In genomic region chr11:31930051-31930450, GRCm38 (mm10) we compare ENCODE assay signal across 30 mouse cellular contexts. TPM values are rescaled to one million over a fixed set of nuclear protein-coding genes. Genes with fewer than 3 reads are reported as not detected.
DNase-seq lines count a peak whose midpoint lies in the region; ATAC-seq and TF ChIP-seq lines count a peak whose summit lies in the region.
"Had no signal": no experiment of that assay in that cellular context is flagged by ENCODE, and none has a peak within 500 bp of the region (broad histone marks: within the 10 kb centered on the region; RNA-seq: fewer than 3 reads in every experiment).

No protein-coding gene starts in this region.

- H3K27ac ChIP-seq in liver, embryonic 12.5 days = no peak overlapping the region
- H3K27ac ChIP-seq in liver, postnatal 0 days (ENCODE audit: low read depth) = no peak overlapping the region
- H3K27ac ChIP-seq in liver, embryonic 14.5 days = no peak overlapping the region
- H3K27ac ChIP-seq in liver, embryonic 11.5 days (ENCODE audit: low read depth, low read length) = no peak overlapping the region
- no peak overlapping the region for H3K27ac ChIP-seq in liver, embryonic 16.5 days (ENCODE audit: low read length)
- H3K27ac ChIP-seq: embryonic facial prominence, embryonic 12.5 days; forebrain, embryonic 13.5 days; forebrain, embryonic 15.5 days had no signal

- TF ChIP-seq CTCF in liver, postnatal 0 days (IDR thresholded peaks at IDR 0.05; ENCODE audit: low read depth) = no peak
- no peak for TF ChIP-seq CTCF in liver, embryonic 14.5 days (IDR thresholded peaks at IDR 0.05; ENCODE audit: low read depth)

- no peaks in the 10 kb centered on the region for H3K9me3 ChIP-seq in liver, embryonic 12.5 days (replicated peaks)
- no peaks in the 10 kb centered on the region for H3K9me3 ChIP-seq in liver, postnatal 0 days (ENCODE audit: low read length)
- no peaks in the 10 kb centered on the region for H3K9me3 ChIP-seq in liver, embryonic 14.5 days (ENCODE audit: control insufficient read depth, low read length)
- H3K9me3 ChIP-seq in liver, embryonic 11.5 days (ENCODE audit: control insufficient read depth, low read length) = no peaks in the 10 kb centered on the region
- H3K9me3 ChIP-seq in liver, embryonic 16.5 days (replicated peaks; ENCODE audit: control insufficient read depth, low read length) = no peaks in the 10 kb centered on the region
- H3K9me3 ChIP-seq: embryonic facial prominence, embryonic 12.5 days; forebrain, embryonic 13.5 days; forebrain, embryonic 15.5 days; G1E had no signal

- peaks cover 10% of the 10 kb centered on the region; the same call in 1 of the 2 replicates for H3K4me1 ChIP-seq in liver, embryonic 12.5 days
- H3K4me1 ChIP-seq in liver, postnatal 0 days (ENCODE audit: insufficient read depth) = no peaks in the 10 kb centered on the region
- 0 out of 4 replicates have a peak, but pooled peaks cover 0 to 2% of the 10 kb centered on the region in 2 experiments for H3K4me1 ChIP-seq in liver, embryonic 14.5 days (replicated peaks; ENCODE audit: control insufficient read depth in 2 of 2, insufficient read depth in 2 of 2, low read length in 1 of 2)
- H3K4me1 ChIP-seq in liver, embryonic 11.5 days (replicated peaks; ENCODE audit: control insufficient read depth, insufficient read depth, low read length) = no peaks in the 10 kb centered on the region
- no peaks in the 10 kb centered on the region; the same call in none of the 2 replicates for H3K4me1 ChIP-seq in liver, embryonic 16.5 days (ENCODE audit: control insufficient read depth, low read depth, low read length)
- H3K4me1 ChIP-seq: embryonic facial prominence, embryonic 12.5 days; forebrain, embryonic 13.5 days; forebrain, embryonic 15.5 days had no signal

- no peak overlapping the region for H3K4me3 ChIP-seq in liver, embryonic 12.5 days
- no peak overlapping the region for H3K4me3 ChIP-seq in liver, postnatal 0 days (ENCODE audit: low read depth, low read length)
- H3K4me3 ChIP-seq in liver, embryonic 14.5 days (ENCODE audit: insufficient read depth in 1 of 2, low read depth in 2 of 2, low read length in 2 of 2) = no peak overlapping the region
- H3K4me3 ChIP-seq in liver, embryonic 11.5 days (ENCODE audit: low read depth, low read length) = no peak overlapping the region
- H3K4me3 ChIP-seq in liver, embryonic 16.5 days (ENCODE audit: low read depth, low read length) = no peak overlapping the region
- H3K4me3 ChIP-seq: embryonic facial prominence, embryonic 12.5 days; forebrain, embryonic 13.5 days; forebrain, embryonic 15.5 days had no signal

- TF ChIP-seq EP300 in liver, postnatal 0 days (IDR thresholded peaks at IDR 0.05; ENCODE audit: low read depth) = no peak
- TF ChIP-seq EP300 in liver, embryonic 14.5 days (IDR thresholded peaks at IDR 0.05; ENCODE audit: low read depth) = 0 out of 2 replicates have a peak, but pooled peaks have one; percentile 23

- 78% methylated on average over 10 of the region's 10 CpGs for WGBS in liver, embryonic 12.5 days (ENCODE audit: insufficient replicate concordance)
- 73% methylated on average over 10 of the region's 10 CpGs for WGBS in liver, postnatal 0 days (ENCODE audit: insufficient replicate concordance)
- 55% methylated on average over 10 of the region's 10 CpGs for WGBS in liver, embryonic 14.5 days (ENCODE audit: insufficient replicate concordance)
- 87% methylated on average over 10 of the region's 10 CpGs for WGBS in liver, embryonic 11.5 days
- WGBS in liver, embryonic 16.5 days (ENCODE audit: insufficient replicate concordance) = 49% methylated on average over 10 of the region's 10 CpGs

- peak; percentile 70 for ATAC-seq in liver, embryonic 12.5 days
- no peak for ATAC-seq in liver, postnatal 0 days
- peak; percentile 53; the same call in 1 of the 2 replicates for ATAC-seq in liver, embryonic 14.5 days (ENCODE audit: insufficient read depth)
- no peak for ATAC-seq in liver, embryonic 11.5 days (replicated peaks; ENCODE audit: low FRiP score)
- ATAC-seq in liver, embryonic 16.5 days (ENCODE audit: low read depth) = peak; percentile 73
- peak; percentile 55 for ATAC-seq in megakaryocyte-erythroid progenitor cell, adult 5-6 weeks (replicated peaks; ENCODE audit: low FRiP score, low TSS enrichment, poor library complexity, severe bottlenecking)
- ATAC-seq: activated CD4-positive, CD25-positive, alpha-beta regulatory T cell, adult 4 months; CD4-positive, CD25-positive, alpha-beta regulatory T cell, adult 4 months; forebrain, embryonic 13.5 days; forebrain, embryonic 15.5 days; forebrain, postnatal 0 days; Patski had no signal

- H3K27me3 ChIP-seq in liver, embryonic 12.5 days (replicated peaks) = no peaks in the 10 kb centered on the region
- H3K27me3 ChIP-seq in liver, postnatal 0 days (ENCODE audit: insufficient read depth, low read length) = no peaks in the 10 kb centered on the region
- no peaks in the 10 kb centered on the region for H3K27me3 ChIP-seq in liver, embryonic 14.5 days (ENCODE audit: control insufficient read depth, insufficient read depth, low read length)
- H3K27me3 ChIP-seq in liver, embryonic 11.5 days (replicated peaks; ENCODE audit: control insufficient read depth, insufficient read depth, low read length) = no peaks in the 10 kb centered on the region
- no peaks in the 10 kb centered on the region for H3K27me3 ChIP-seq in liver, embryonic 16.5 days (ENCODE audit: control insufficient read depth, insufficient read depth, low read depth, low read length)
- H3K27me3 ChIP-seq: CH12.LX; embryonic facial prominence, embryonic 12.5 days; forebrain, embryonic 13.5 days; forebrain, embryonic 15.5 days; Patski had no signal

- H3K9ac ChIP-seq in liver, embryonic 12.5 days = no peak overlapping the region
- no peak overlapping the region for H3K9ac ChIP-seq in liver, postnatal 0 days (replicated peaks)
- H3K9ac ChIP-seq in liver, embryonic 14.5 days (replicated peaks) = no peak overlapping the region
- no peak overlapping the region for H3K9ac ChIP-seq in liver, embryonic 11.5 days (ENCODE audit: low read depth, low read length)
- no peak overlapping the region for H3K9ac ChIP-seq in liver, embryonic 16.5 days (ENCODE audit: low read depth, low read length)
- H3K9ac ChIP-seq: embryonic facial prominence, embryonic 12.5 days; forebrain, embryonic 13.5 days; forebrain, embryonic 15.5 days; forebrain, postnatal 0 days had no signal

- peaks cover 89% of the 10 kb centered on the region for H3K36me3 ChIP-seq in liver, embryonic 12.5 days
- peaks cover 86% of the 10 kb centered on the region for H3K36me3 ChIP-seq in liver, postnatal 0 days (replicated peaks; ENCODE audit: insufficient read depth, low read length)
- H3K36me3 ChIP-seq in liver, embryonic 14.5 days (replicated peaks; ENCODE audit: control insufficient read depth, insufficient read depth, low read depth) = peaks cover 89% of the 10 kb centered on the region
- H3K36me3 ChIP-seq in liver, embryonic 11.5 days (ENCODE audit: control insufficient read depth, insufficient read depth, low read length) = peaks cover 30% of the 10 kb centered on the region
- peaks cover 80% of the 10 kb centered on the region for H3K36me3 ChIP-seq in liver, embryonic 16.5 days (ENCODE audit: control insufficient read depth, insufficient read depth)

- DNase-seq in liver, postnatal 0 days = no peak
- DNase-seq in liver, embryonic 14.5 days (ENCODE audit: low read depth in 3 of 3, low spot score in 3 of 3) = no peak
- no peak for DNase-seq in liver, embryonic 11.5 days (ENCODE audit: low spot score)
- DNase-seq in adrenal gland, adult 2 months = no peak
- DNase-seq in layer of hippocampus, adult 11-12 months (ENCODE audit: low spot score) = no peak
- DNase-seq: adrenal gland, adult 8-10 months; adrenal gland, postnatal 14 days; adrenal gland, postnatal 36 days; B cell, adult 2 months; cerebellum, adult 11 months; cerebellum, adult 18-20 months; cerebellum, adult 8-10 months; cerebellum, adult 9-11 months; cerebellum, postnatal 14 days; cerebellum, postnatal 36 days; embryo, embryonic 11 days; forebrain, postnatal 0 days had no signal

- no peak overlapping the region for H3K4me2 ChIP-seq in liver, embryonic 12.5 days
- no peak overlapping the region for H3K4me2 ChIP-seq in liver, postnatal 0 days (ENCODE audit: low read depth, low read length)
- no peak overlapping the region for H3K4me2 ChIP-seq in liver, embryonic 14.5 days (ENCODE audit: low read depth)
- no peak overlapping the region for H3K4me2 ChIP-seq in liver, embryonic 11.5 days
- H3K4me2 ChIP-seq in liver, embryonic 16.5 days (ENCODE audit: low read depth, low read length) = no peak overlapping the region
- H3K4me2 ChIP-seq: embryonic facial prominence, embryonic 12.5 days; forebrain, embryonic 13.5 days; forebrain, embryonic 15.5 days had no signal

RNA-seq across cellular contexts. Expression of gene 4930524B15Rik, which starts 35.3 kb away (rescaled TPM):
- not detected in 2 replicates for polyA plus RNA-seq in liver, embryonic 12.5 days (2016; fragmentation: Nextera tagmentation; extraction: Ambion mirVana)
- not detected in 2 replicates for polyA plus RNA-seq in liver, postnatal 0 days (2015; fragmentation: Nextera tagmentation; extraction: Ambion mirVana)
- polyA plus RNA-seq in liver, embryonic 14.5 days (2012; rRNA removed) = 0.02 TPM in 1 of 2 replicates, not detected in the other
- polyA plus RNA-seq in liver, embryonic 14.5 days (2014; fragmentation: Nextera tagmentation; extraction: Ambion mirVana) = not detected in 2 replicates
- polyA plus RNA-seq in liver, embryonic 11.5 days (2014; fragmentation: Nextera tagmentation; extraction: Ambion mirVana) = not detected in 2 replicates
- polyA plus RNA-seq in liver, embryonic 16.5 days (2015; fragmentation: Nextera tagmentation; extraction: Ambion mirVana) = not detected in 2 replicates
- total RNA-seq in megakaryocyte-erythroid progenitor cell, adult 5-6 weeks (2014; fragmentation: Nextera tagmentation) = not detected in 2 replicates
- total RNA-seq in megakaryocyte-erythroid progenitor cell, adult 5-6 weeks (2017) = not detected in 2 replicates
- not detected for total RNA-seq in adrenal gland, adult 2 months (2021)
- 0.11 TPM in 1 of 2 replicates, not detected in the other for polyA plus RNA-seq in adrenal gland, adult 2 months (2012; rRNA removed)
- total RNA-seq: adrenal gland, adult 8-10 months; adrenal gland, postnatal 14 days; adrenal gland, postnatal 36 days; CH12.LX; common myeloid progenitor, adult 5-6 weeks; G1E had no signal
- polyA plus RNA-seq: activated CD4-positive, CD25-positive, alpha-beta regulatory T cell, adult 4 months; CD4-positive, CD25-positive, alpha-beta regulatory T cell, adult 4 months; embryonic facial prominence, embryonic 14.5 days; G1E; Patski had no signal

RNA-seq across cellular contexts. Expression of gene Cpeb4, which starts 58.0 kb away (rescaled TPM):
- polyA plus RNA-seq in liver, embryonic 12.5 days (2016; fragmentation: Nextera tagmentation; extraction: Ambion mirVana) = 21.5 and 24.7 TPM in 2 replicates
- polyA plus RNA-seq in liver, postnatal 0 days (2015; fragmentation: Nextera tagmentation; extraction: Ambion mirVana) = 7.0 and 10.0 TPM in 2 replicates
- 21.5 and 25.1 TPM in 2 replicates for polyA plus RNA-seq in liver, embryonic 14.5 days (2012; rRNA removed)
- 28.7 and 29.4 TPM in 2 replicates for polyA plus RNA-seq in liver, embryonic 14.5 days (2014; fragmentation: Nextera tagmentation; extraction: Ambion mirVana)
- polyA plus RNA-seq in liver, embryonic 11.5 days (2014; fragmentation: Nextera tagmentation; extraction: Ambion mirVana) = 14.4 and 15.8 TPM in 2 replicates
- polyA plus RNA-seq in liver, embryonic 16.5 days (2015; fragmentation: Nextera tagmentation; extraction: Ambion mirVana) = 20.8 and 21.0 TPM in 2 replicates
- total RNA-seq in megakaryocyte-erythroid progenitor cell, adult 5-6 weeks (2014; fragmentation: Nextera tagmentation) = 9.9 and 10.2 TPM in 2 replicates
- total RNA-seq in megakaryocyte-erythroid progenitor cell, adult 5-6 weeks (2017) = 8.7 and 13.2 TPM in 2 replicates
- total RNA-seq in adrenal gland, adult 2 months (2021) = 100 to 1,000 TPM in 1 of 2 experiments, 10 to 100 TPM in 1; 70.1 to 200 TPM
- polyA plus RNA-seq in adrenal gland, adult 2 months (2012; rRNA removed) = 6.8 and 12.3 TPM in 2 replicates

Comparison
In these comparisons a context has a peak if more than half of its experiments do, and no peak if none do; other contexts are left out.
1. ATAC-seq: peak in liver, embryonic 12.5 days (single experiment), liver, embryonic 14.5 days (single experiment), liver, embryonic 16.5 days (single experiment) and megakaryocyte-erythroid progenitor cell, adult 5-6 weeks (single experiment); none in liver, postnatal 0 days (single experiment) and liver, embryonic 11.5 days (single experiment).